Mouse (Mus musculus): ENCODE measurements at regions not wholly inside any gene's neighbourhood (a gene's known extent, or its start where the extent isn't known, plus 50 kb on each side); places are given as distances from the start of the nearest gene placed in this dataset.

GRCm38 (mm10) chr10:125885796-125886195 lies 80.2 kb upstream of the Lrig3 start:
- DNase-seq (ENCODE audit: low read depth, low spot score) = no peak

GRCm38 (mm10) chr10:125892122-125892521 lies 73.8 kb upstream of the Lrig3 start:
- no peak for DNase-seq (ENCODE audit: low read depth, low spot score)

GRCm38 (mm10) chr10:125895744-125896482 lies 70.1 kb upstream of the Lrig3 start:
- DNase-seq (ENCODE audit: low read depth, low spot score) = no peak

- DNase-seq (ENCODE audit: low read depth, low spot score) = no peak
These were observed 69.3 kb upstream of the Lrig3 start for GRCm38 (mm10) chr10:125896646-125897045.

GRCm38 (mm10) chr10:125899504-125899903 lies 66.5 kb upstream of the Lrig3 start:
- DNase-seq (ENCODE audit: low read depth, low spot score) = no peak

- no peak for DNase-seq (ENCODE audit: low read depth, low spot score)
These were observed 65.4 kb upstream of the Lrig3 start for GRCm38 (mm10) chr10:125900562-125900961.

GRCm38 (mm10) chr10:125902668-125903067 lies 63.3 kb upstream of the Lrig3 start:
- DNase-seq (ENCODE audit: low read depth, low spot score) = no peak

GRCm38 (mm10) chr10:125912207-125912606 lies 53.8 kb upstream of the Lrig3 start:
- no peak for DNase-seq (ENCODE audit: low read depth, low spot score)
